ENCODE assay signal across 10 mouse cellular contexts in genomic region chr16:13216116-13216952, GRCm38 (mm10). TPM values are rescaled to one million over a fixed set of nuclear protein-coding genes. Genes with fewer than 3 reads are reported as not detected.
A peak's percentile ranks its signal among the peaks of the same experiment; 100 is the strongest.
DNase-seq lines count a peak whose midpoint lies in the region; ATAC-seq lines count a peak whose summit lies in the region.
"Had no signal": no experiment of that assay in that cellular context is flagged by ENCODE, and none has a peak within 500 bp of the region (broad histone marks: within the 10 kb centered on the region; RNA-seq: fewer than 3 reads in every experiment).

No protein-coding gene starts in this region.

- 66% methylated on average over 5 of the region's 5 CpGs for WGBS in stomach, embryonic 14.5 days

- peak; percentile 22 to 44 for DNase-seq in lung, adult 18-20 months
- DNase-seq in lung, postnatal 25 days (ENCODE audit: low spot score), result no peak
- DNase-seq in gastrocnemius, adult 8-10 months (ENCODE audit: low spot score in 2 of 2), result peak; percentile 28 to 60
- DNase-seq in heart, postnatal 4 days, result peak; percentile 49
- DNase-seq in MN1 (ENCODE audit: low spot score), result no peak
- no peak for DNase-seq in layer of hippocampus, adult 9-10 months (ENCODE audit: low spot score)
- DNase-seq: thymus, postnatal 14 days had no signal

- no peak overlapping the region for H3K4me3 ChIP-seq in stomach, embryonic 14.5 days (ENCODE audit: low read depth, low read length)
- H3K4me3 ChIP-seq: left cerebral cortex, adult 2 months; midbrain, embryonic 13.5 days had no signal

- no peak overlapping the region for H3K27ac ChIP-seq in stomach, embryonic 14.5 days (ENCODE audit: low read length)
- H3K27ac ChIP-seq: left cerebral cortex, adult 2 months; midbrain, embryonic 13.5 days had no signal

- H3K36me3 ChIP-seq in stomach, embryonic 14.5 days (ENCODE audit: control insufficient read depth, insufficient read depth, low read length), result no peaks in the 10 kb centered on the region
- H3K36me3 ChIP-seq: midbrain, embryonic 13.5 days had no signal

- H3K4me2 ChIP-seq in stomach, embryonic 14.5 days (replicated peaks; ENCODE audit: low read depth, low read length), result no peak overlapping the region
- H3K4me2 ChIP-seq: midbrain, embryonic 13.5 days had no signal

- no peak overlapping the region for H3K9ac ChIP-seq in stomach, embryonic 14.5 days (replicated peaks; ENCODE audit: low read depth, low read length)
- H3K9ac ChIP-seq: midbrain, embryonic 13.5 days had no signal

- H3K9me3 ChIP-seq in stomach, embryonic 14.5 days (ENCODE audit: control insufficient read depth, low read depth, low read length), result no peaks in the 10 kb centered on the region
- H3K9me3 ChIP-seq: midbrain, embryonic 13.5 days had no signal

- ATAC-seq in stomach, embryonic 14.5 days (ENCODE audit: insufficient number of reproducible peaks, insufficient read depth, low FRiP score, low read depth), result peak; percentile 37; the same call in 1 of the 2 replicates
- ATAC-seq: midbrain, embryonic 13.5 days had no signal

- 0 out of 2 replicates have a peak, but pooled peaks cover 5% of the 10 kb centered on the region for H3K4me1 ChIP-seq in stomach, embryonic 14.5 days (ENCODE audit: control insufficient read depth, insufficient read depth, low read length)
- H3K4me1 ChIP-seq: midbrain, embryonic 13.5 days had no signal

- H3K27me3 ChIP-seq in stomach, embryonic 14.5 days (ENCODE audit: control insufficient read depth, insufficient read depth, low read length), result no peaks in the 10 kb centered on the region
- H3K27me3 ChIP-seq: midbrain, embryonic 13.5 days had no signal

RNA-seq across cellular contexts. Expression of gene Mrtfb, which starts 39.9 kb away (rescaled TPM):
- 10 to 100 TPM; 24.7 to 25.9 (median 25.6) TPM for total RNA-seq in gastrocnemius, adult 8-10 months (2022)
- total RNA-seq in heart, postnatal 4 days (2021), result 10 to 100 TPM; 29.9 to 30.4 TPM
- polyA plus RNA-seq in stomach, embryonic 14.5 days (2014; fragmentation: Nextera tagmentation; extraction: Ambion mirVana), result 33.3 and 33.4 TPM in 2 replicates

Comparison
In these comparisons a context has a peak if more than half of its experiments do, and no peak if none do; other contexts are left out.
1. DNase-seq: peak in lung, adult 18-20 months (2 of 2), gastrocnemius, adult 8-10 months (2 of 2) and heart, postnatal 4 days (single experiment); none in lung, postnatal 25 days (single experiment), MN1 (single experiment) and layer of hippocampus, adult 9-10 months (single experiment).